Mouse (Mus musculus) regulatory T cell (primary cell): ENCODE data around the gene Esrrg.

ENCODE experiments used
- in situ Hi-C: fragments of 300-600 bp; cut with MboI, MseI; formaldehyde crosslinking; loops from one replicate; pipeline ENCODE4 v1.15.1; 2025; ENCODE audit warnings: high pct_unique_total_duplicates

Esrrg gene

DNA sequence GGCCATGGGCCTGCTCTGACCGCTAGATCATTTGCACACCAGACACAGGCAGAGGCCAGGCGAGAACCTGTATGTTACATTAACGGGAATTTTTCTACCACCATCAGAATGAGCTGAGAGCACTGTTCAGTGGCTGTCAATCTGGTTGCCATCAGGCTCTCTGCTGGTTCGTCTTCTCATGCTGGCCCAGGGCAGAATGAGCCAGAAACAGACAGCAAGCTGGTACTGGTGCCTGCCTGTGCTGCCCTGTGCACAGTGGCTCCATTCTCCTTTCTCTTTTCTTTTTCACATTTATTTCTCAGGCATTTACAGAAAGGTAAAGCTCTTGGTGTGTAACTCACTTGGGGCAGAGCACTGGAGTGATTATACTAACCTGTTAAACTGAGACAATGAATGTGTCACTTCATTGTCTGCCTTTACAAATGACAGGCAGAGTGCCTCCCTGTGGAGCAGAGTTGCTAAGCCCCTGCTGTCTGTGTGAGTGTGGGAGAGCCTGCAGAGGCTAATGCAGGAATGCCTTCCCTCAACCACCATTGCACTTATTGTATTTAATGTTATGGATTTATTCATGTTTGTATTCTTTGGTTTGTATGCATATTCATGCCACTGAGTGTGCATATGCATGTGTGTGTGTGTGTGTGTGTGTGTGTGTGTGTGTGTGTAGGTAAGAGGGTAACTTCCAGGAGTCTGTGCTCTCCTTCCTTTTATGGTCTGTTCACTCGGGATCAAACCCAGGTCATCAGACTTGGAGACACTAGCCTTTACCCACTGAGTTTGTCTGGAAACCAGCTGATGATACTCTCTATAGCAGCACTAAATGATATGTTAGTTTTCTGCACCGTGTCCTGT, 651.9 kb downstream of the Esrrg start:
- in situ Hi-C loops: no loop called here

DNA sequence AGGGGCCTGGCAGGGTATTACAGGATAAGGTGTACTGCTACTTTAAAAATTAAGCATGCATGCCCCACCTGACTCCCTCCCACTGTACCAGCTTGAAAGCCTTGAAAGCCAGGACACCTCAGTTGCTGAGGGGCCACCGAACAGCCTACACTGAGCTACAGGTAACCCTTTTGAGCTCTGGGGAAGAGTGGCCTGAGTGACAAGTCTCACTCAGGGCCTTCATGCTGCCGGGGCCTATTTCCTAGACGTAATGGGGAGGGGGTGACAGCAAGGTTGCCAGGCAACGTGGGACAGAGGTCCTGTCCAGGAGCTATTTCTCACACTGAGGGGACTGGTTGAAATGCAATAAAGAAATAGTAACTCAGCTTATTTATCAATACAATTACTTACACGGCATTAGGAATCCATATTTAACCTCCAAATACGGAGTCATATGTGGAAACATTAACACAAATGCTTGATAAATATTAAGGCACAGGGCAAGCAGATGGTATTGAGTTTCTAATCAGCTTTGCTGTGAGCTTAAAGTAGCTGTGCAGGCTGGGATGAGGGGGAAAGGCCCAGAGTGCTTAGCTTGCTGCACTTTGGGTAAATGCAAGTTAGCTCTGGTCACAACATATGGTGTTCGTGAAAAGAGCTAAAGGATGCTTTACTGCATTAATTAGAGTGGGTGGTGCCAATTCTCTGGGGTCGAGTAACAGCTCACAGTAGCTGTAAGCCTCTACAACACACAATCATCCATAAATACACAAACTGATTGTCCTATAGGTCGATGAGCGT, 653.5 kb downstream of the Esrrg start, which contains the start of gene Ush2a:
TSS of gene Ush2a (plus strand) at position 121 of the 780 bp plus-strand sequence.
- in situ Hi-C loops: no loop called here
